Mouse (Mus musculus) urinary bladder, postnatal 4 days (tissue): ENCODE measurements around the gene Ublcp1.
A peak's percentile ranks its signal among the peaks of the same experiment; 100 is the strongest.

Experiments
- DNase-seq, 2 experiments: peaks; one replicate each; pipeline ENCODE4 v3.0.0; 2021 to 2022; ENCODE audit warnings: low spot score in 2 of 2

Ublcp1 gene

GRCm38 (mm10) chr11:44470432-44471336 is at the start of gene Ublcp1:
TSS of gene Ublcp1 (minus strand) at chr11:44470498.
- DNase-seq, result peak; percentile 88 to 95

- DNase-seq, result peak in 1 of 2 experiments; percentile 24
Observed at GRCm38 (mm10) chr11:44519096-44519949, 49.0 kb upstream of the Ublcp1 start.

GRCm38 (mm10) chr11:44518281-44519095 is 48.2 kb upstream of the Ublcp1 start, which contains the start of gene Rnf145:
TSS of gene Rnf145 (plus strand) at chr11:44518964.
- DNase-seq, result peak; percentile 68 to 70

GRCm38 (mm10) chr11:44517561-44518280 is 47.4 kb upstream of the Ublcp1 start:
- no peak for DNase-seq

GRCm38 (mm10) chr11:44516362-44516761 is 46.1 kb upstream of the Ublcp1 start:
- no peak for DNase-seq

- no peak for DNase-seq
Observed at GRCm38 (mm10) chr11:44514666-44515065, 44.4 kb upstream of the Ublcp1 start.

GRCm38 (mm10) chr11:44513026-44513422 is 42.7 kb upstream of the Ublcp1 start:
- no peak for DNase-seq

- DNase-seq, result no peak
Observed at GRCm38 (mm10) chr11:44512044-44513025, 42.0 kb upstream of the Ublcp1 start.

- no peak for DNase-seq
Observed at GRCm38 (mm10) chr11:44510371-44510770, 40.1 kb upstream of the Ublcp1 start.

GRCm38 (mm10) chr11:44509906-44510305 is 39.6 kb upstream of the Ublcp1 start:
- DNase-seq, result no peak

- DNase-seq, result no peak
Observed at GRCm38 (mm10) chr11:44508876-44509275, 38.6 kb upstream of the Ublcp1 start.

- no peak for DNase-seq
Observed at GRCm38 (mm10) chr11:44504761-44505160, 34.5 kb upstream of the Ublcp1 start.

GRCm38 (mm10) chr11:44504146-44504545 is 33.8 kb upstream of the Ublcp1 start:
- DNase-seq, result no peak

GRCm38 (mm10) chr11:44502931-44503330 is 32.6 kb upstream of the Ublcp1 start:
- no peak for DNase-seq

GRCm38 (mm10) chr11:44501477-44501876 is 31.2 kb upstream of the Ublcp1 start:
- no peak for DNase-seq

GRCm38 (mm10) chr11:44500966-44501365 is 30.7 kb upstream of the Ublcp1 start:
- DNase-seq, result no peak

- DNase-seq, result no peak
Observed at GRCm38 (mm10) chr11:44498412-44499272, 28.3 kb upstream of the Ublcp1 start.

GRCm38 (mm10) chr11:44496217-44496616 is 25.9 kb upstream of the Ublcp1 start:
- no peak for DNase-seq
